Mouse (Mus musculus) embryo, embryonic 10.5 days (tissue): Measurements from ENCODE around the gene Rps16.

Experiments
- DNase-seq: peaks from one replicate; pipeline ENCODE4 v3.0.0-alpha.2; 2015; ENCODE audit warnings: low spot score

Gene Rps16

DNA sequence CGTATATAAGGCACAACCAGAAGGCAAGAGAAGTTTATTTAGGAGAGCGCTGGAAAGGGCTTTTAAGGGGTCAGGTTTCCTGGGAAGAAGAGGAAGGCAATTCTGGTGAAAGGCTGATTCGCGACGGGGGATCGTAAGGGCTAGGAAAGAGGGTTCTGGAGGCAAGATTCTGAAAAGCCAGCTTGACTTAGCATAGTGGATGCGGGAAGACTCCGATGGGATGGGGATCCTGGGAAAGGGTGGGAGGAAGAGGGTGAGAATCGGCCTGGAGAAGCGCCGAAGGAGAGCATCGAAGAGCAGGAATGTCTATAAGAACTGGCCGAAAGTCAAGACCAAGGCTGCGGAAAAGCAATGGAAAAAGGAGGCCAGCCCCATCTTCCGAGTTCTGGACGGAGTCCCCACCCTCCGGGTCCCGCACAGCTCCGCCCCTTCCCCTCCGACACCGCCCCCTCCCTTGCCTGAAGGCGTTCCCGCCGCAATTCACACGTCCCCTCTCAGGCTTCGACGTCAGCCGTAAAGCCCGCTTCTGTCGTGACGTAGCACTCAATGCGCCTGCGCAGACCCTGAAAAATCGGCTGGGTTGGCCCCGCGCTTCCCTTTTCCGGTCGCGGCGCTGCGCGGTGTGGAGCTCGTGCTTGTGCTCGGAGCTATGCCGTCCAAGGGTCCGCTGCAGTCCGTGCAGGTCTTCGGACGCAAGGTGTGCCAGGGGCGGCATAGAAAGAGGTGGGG lies at the start of gene Rps16:
Gene Rps16, plus strand, starts transcription at position 498 of the 729 bp plus-strand sequence.
- DNase-seq: peak; percentile 99

DNA sequence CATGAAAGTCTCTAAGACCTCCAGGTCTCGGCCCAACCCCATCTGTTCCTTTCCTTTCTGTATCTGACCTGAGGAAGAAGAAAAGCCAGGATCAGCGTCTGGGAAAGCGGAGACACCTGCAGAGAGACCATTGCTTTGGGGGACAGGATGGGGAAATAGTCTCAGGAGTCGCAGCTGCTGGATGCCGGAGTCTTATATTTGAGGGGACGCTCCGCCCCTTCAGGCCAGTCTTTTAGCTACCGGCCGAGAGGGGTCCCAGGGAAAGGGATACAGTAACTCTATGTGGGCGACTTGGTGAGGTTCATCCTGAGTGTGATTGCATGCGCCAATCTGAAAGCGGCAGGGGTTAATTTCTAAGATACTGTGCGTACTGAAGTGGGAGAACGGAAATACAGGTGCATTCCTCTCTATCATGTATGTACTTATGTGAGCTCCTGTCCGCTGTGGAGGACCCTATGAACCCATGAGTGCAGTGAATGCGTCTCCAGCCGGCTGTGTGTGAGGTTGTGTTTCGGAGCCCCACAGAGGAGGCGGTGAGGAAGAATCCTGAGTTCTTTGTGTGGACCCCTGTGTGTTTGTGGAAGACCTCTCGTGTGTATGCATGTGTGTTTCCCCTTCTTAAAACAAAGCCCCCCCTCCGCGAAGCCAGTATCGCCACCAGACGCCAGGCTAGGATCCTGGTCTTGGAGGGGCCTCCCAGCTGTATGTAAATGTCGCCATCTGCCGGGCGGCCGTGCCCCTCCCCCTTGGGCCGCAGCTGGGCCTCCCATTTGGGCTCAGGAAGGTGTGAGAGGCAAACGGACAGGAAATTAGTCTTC lies 48.6 kb upstream of the Rps16 start, which contains the start of gene Dll3:
Gene Dll3, minus strand, starts transcription at position 623 of the 818 bp plus-strand sequence.
- DNase-seq: peak; percentile 84

DNA sequence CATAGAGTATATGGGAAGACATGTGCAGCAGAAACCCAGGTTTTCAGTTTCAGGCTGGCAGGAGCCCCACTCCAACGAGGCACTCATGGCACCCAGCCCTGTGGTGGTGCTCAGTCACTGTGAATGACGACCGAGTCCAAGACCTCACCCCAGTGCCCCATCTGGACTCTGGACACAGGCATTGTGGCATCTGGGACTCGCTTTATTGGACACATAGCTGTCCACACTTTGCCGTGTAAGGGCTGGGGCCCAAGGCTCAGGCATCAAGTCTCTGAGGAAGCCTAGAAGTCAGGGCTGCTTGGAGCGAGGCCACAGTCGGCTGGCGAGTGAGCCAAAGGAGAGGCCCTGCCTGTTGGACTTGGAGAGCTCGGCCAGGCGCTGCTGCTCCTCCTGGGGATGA lies 44.8 kb upstream of the Rps16 start:
- no peak for DNase-seq

DNA sequence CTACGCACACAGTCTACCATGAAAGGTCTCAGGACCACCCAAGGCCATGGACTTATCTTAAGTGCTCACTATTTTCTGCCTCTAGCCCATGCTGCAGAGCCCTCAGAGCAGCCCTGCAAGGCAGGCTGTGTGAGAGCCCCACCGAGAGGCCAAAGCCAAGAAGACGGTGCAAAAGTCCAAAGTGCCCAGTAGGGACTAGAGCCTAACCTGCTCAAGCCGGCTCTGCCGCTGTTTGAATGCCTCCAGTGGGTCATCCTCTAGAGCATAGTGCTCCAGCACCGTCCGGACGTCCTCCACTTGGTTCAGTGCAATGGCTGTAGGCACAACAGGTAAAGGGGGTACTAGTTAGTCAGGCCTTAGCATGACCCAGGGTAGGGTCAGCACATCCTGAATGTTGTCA lies 44.2 kb upstream of the Rps16 start:
- DNase-seq: no peak

DNA sequence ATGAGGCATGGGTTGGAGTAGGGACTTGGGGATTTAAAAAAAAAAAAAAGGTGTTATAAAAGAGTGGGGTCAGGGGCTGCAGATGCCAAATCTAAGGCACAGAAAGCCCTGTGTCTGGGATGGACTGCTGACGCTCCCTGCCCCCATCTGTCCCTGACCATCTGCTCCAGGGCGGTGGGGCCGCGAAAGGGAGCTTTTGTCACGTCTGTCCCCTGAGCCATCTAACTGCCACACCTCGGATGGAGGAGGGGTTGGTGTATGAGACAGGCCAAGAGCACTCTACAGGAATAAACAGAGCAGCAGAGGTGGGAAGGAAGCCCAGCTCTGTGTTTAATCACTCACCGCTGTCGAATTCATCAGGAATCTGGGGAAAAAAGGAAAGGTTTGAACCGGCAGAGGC lies 40.7 kb upstream of the Rps16 start:
- DNase-seq: peak; percentile 45

DNA sequence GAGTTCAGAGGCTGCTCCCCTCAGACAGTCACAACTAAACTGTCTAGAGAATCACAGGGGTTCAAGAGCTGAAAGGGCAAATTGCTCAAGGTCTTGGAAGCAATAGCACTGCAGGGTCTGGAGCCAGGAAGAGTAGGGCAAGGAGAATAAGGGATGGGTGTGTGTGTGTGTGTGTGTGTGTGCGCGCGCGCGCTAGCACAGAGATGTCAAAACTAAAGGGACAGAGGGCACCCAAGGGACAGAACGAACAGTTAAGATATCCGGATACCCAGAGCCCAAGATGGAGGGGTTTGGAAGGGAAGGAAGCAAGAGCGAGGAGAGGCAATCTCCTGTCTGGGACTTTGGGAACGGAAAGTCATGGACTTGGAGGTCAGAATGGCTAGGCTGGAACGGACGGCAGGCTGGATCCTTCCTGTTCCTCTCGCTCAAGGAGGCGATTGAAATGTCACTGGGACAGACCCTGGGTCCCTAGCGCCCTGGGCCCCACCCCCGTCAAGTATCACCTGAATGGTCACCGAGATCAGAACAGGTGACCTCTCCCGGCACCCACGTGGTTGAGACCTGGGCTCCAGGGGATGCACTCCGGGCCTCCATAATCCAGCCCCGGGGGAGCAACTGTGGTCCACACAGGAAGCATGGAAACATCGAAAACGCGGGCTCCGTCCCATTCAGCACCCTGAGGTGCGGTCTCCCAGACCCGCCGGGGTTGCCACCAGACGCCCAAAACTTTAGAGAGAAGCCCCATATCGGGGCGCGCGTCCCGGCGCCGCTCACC lies 39.1 kb upstream of the Rps16 start:
- DNase-seq: no peak

DNA sequence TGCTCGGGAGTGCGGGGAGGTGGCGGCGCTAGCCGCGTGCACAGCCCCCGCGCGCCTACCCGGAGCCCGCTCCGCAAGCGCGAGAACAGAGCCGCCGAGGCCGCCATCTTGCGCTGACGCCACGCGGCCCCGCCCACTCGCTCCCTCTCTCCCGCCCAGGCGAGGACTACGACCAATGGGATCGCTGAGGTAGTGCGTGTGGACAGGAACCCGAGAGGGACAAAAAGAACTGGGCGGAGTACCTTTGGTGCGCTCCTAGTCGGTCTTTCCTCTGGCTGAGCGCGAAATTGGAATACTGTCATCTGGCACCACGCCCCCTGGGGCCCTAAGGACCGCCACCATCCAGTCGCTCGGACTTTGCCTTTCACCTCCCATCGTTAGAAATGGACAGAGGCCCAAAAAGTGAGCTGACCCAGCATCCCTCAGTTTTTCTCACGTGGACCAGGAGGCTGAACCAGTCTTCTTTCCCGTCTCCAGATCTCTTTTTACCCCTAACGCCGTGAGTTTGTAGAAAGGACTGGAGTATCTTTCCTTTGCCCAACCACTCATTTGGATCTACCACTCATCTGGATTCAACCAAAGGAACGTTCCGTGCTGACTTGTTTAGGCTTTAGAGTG lies 38.4 kb upstream of the Rps16 start, which contains the start of gene Timm50:
Gene Timm50, minus strand, starts transcription at position 147 of the 618 bp plus-strand sequence.
- DNase-seq: peak; percentile 98

DNA sequence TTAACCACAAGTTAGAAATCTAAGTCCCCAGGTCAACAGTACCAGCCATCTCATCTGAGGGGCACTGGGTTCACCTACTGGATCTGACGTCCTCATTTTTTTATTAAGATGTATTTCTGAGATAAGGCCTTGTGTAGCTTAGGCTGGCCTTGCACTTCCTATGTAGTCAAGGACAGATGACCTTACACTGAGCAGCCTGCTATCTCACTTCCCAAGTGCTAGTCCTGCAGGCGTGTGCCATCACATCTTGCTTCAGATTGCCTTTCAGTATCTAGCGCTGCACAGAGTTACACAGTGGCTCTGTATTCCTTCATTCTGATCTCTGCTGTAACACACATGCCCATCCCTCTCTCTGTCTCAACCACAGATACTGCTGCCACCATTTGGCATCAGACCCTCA lies 32.4 kb upstream of the Rps16 start:
- no peak for DNase-seq

DNA sequence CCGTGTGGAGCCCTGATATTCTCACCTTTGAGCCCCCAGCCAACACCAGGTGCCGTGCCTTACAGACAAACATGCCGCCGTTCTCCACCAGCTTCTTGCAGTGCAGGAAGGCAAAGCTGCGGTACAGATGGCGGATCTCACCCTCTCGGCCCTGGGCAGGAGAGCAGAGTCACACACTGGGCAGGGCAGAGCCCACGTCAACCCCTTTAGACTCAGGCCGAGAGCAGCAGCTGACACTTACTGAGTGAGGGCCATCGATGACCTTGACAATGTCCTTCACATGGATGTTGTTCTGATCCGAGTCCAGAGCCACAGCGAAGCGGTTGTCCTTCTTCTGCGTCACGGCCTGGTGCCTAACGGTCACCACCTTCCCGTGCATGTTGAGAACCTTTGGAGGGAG lies 31.7 kb upstream of the Rps16 start:
- no peak for DNase-seq

DNA sequence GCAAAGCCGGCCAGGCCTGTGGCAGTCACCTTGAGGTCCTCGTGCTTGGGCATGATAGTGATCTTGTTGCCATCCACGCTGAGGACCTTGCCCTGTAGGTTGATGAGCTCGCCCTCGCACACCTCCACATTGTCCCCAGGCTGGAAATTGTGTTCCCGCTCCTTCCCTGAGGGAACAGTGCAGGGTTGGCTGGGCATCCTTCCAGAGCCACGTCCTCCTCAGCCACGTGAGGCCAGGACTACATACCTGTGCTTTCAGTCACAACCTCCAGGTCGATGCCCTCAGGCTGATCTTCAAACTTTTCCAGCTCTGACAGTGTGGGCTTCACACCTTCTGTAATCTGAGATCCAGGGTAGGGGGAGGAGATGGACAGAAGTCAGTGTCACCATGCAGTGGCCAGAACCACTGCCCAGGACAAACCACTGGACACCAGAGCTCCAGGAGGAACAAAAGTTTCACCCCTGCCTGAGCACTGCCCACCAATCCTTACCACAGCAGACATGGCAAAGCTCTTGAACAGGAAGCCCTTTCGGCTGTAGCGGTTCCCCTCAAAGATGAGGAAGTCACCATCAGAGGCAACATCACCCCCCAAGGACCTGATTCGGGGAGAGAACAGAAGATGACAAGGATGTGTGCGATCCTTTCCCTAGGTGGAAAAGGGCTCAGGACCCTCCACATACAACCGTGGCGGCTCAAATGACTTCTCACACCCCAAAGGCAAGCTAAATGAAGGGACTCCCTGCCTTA lies 28.3 kb upstream of the Rps16 start:
- no peak for DNase-seq

DNA sequence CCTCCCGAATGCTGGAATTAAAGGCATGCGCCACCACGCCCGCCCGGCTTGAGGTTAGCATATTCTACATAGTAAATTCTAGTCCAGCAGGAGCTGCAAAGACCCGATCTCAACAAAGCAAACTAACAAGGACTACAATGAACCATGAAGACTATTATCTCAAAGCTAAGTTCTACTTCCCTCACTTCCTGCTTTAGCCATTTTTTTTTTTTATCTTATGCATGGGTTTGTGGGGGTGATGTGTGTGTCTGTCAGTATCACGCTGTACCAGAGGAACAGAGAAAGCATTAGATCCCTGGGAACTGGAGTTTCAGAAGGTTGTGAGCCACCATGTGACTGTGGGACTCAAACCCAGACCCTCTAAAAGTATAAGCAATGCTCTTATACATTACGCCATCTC lies 25.2 kb upstream of the Rps16 start:
- DNase-seq: no peak

DNA sequence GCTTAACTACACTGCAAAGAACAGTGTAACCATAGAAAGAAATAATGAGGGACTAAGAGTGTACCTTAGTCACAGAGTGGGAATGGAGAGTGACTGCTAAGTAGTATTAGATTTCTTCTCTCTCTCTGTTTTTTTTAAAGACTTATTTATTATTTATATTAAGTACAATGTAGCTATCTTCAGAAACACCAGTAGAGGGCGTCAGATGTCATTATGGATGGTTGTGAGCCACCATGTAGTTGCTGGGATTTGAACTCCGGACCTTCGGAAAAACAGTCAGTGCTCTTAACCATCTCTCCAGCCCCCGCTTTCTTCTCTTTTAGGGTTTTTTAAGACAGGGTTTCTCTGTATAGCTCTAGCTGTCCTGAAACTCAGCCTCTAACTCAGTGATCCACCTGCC lies 24.0 kb upstream of the Rps16 start:
- DNase-seq: no peak

DNA sequence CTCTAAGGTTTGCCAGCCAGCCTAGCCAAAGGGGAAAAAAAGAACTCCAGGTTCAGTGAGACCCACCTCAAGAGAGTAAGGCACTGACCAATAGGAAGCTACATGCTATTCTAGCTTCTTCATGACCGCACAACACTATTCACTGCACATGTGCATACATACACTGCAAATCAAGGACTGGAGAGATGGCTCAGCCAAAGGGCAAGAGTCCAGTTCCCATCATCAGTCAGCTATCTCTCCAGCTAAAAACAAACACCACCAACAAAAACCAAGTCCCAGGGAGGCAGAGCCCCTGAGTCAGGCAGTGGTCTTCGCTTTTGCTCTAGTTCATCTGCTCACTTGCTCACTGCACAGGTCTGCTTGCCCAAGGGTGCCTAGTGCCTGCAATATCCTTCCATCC lies 22.2 kb upstream of the Rps16 start:
- DNase-seq: no peak

DNA sequence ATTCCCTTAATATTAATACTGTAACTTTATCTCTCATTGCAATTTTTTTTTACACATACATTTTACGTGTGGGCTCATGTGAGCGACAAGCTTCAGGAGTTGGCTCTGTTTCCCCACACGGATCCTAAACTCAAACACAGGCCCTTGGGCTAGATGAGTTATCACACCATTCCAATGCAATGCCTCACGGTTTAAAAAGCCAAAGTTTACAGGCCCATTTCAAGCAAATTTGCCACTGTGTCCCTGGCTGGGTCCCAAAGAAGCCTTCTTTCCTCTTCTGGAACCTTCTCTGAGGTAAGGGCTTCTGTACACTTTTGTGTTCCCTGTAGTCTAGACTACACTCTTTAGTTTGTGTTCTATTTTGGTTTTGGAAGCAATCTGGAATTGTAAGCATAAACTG lies 15.9 kb upstream of the Rps16 start:
- no peak for DNase-seq

DNA sequence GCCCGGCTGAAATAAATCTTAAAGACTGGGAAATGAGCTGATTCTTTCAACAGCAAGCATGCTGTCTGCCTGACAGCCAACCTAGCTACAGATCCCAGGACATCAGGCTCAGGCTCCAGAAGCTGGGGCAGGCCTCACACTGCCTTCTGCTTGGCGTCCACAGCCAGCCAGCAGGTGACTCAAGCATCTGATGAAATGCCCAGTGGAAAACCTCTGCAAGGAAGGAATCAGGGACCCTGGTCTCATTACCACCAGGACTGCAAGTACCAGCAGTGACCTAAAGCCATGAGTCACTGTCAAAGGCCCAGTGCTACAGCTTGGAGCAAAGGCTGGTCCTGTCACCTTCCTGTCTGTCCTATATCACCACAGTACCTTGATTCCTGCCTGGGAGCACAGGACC lies 15.0 kb upstream of the Rps16 start:
- DNase-seq: no peak

DNA sequence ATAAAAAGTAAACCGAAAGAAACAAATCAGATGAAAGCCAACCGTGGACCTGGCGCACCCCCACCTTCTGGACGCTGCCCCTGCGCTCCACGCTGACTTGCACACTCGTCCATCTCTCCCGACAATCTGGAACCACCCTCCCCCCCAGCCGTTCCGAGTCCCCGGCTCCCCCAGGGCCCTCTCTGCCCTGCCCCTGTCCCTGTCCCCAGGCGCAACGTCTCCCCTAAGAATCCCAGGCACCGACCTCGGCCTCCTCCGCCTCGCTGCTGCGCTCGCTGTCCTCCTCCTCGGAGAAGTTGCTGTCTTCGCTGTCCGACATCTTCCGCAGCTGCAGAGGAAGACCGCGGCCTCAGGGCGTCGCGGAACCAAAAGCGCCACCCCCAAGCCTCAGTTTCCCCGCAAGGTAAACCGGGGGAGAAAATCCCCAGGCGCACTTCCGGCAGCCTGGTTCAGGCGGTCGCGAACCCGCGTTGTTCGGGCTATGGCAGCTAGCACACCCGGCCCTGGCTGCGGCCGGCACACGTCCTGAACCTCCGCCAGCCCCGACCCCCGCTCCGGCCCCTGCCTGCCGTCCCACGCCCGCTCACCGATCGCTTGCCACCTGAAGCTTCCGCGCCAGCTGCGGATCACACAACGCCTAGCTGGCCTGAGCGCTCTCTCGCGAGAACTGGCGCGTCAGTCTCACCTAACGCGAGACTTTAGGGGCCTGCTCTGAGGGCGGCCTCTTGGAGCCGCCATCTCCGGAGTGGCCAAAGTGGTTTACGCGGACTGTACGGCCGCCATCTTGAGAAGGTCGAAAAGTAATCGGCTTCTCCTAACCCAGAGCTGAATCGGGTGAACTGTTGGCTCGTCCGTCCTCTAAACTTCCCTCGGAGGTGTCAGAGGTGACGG lies 12.1 kb upstream of the Rps16 start, which contains the start of gene Supt5:
Gene Supt5, minus strand, starts transcription at position 639 of the 891 bp plus-strand sequence.
- peak; percentile 100 for DNase-seq

DNA sequence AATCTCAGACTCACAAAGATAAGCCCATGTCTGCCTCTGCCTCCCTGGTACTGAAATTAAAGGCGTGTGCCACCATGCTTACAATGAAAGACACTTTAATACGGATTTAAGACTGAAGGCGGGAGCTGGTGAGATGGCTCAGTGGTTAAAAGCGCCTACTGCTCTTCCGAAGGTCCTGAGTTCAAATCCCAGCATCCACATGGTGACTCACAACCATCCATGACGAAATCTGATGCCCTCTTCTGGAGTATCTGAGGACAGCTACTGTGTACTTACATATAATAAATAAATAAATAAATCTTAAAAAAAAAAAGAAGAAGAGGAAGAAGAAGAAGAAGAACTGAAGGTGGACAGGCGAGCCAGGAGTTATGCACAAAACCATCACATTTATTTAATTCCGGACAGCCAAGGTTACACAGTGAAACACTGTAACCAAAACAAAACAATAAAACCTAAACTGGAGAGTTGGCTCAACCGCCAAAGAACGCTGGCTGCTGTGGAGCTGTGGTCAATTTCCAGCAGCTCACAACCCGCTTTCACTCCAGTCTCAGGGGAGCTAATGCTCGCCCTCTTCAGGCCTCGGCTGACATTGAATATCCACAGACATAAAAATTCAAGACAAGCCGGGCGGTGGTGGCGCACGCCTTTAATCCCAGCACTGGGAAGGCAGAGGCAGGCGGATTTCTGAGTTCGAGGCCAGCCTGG lies 11.1 kb upstream of the Rps16 start:
- peak; percentile 65 for DNase-seq

DNA sequence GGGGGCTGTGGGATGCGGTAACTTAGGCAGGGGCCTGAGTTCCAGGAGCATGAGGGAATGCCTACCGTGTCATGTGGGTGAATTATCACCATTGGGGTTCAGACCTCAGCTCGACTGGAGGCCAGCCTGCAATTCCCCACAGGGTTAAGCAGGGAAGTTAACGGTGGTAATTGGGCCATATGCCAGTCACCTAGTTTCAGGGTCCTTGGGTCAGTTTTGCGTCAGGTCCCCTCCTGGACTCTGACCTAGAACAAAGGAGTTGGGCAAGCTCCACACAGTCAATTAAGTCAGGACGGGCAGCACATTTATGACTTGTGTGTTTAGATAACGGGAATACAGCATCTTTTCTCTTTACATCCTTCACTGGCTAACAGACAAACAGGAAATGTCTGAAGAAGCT lies 9.1 kb upstream of the Rps16 start:
- DNase-seq: no peak

DNA sequence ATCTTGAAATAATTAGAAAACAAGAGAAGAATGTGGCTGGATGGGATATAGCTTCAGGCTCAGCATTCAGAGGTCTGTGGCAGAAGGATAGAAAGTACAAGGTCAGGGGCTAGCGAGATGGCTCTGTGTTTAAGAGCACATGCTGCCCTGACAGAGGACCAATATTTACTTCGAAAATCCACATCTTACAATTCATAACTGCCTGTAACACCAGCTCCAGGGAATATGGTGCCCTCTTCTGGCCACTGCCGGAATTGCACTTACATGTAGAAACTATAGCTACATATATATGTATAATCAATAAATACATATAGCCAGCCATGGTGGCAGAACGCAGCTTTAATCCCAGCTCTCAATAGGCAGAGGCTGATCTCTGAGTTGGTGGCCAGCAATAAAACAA lies 5.8 kb upstream of the Rps16 start:
- DNase-seq: peak; percentile 87

DNA sequence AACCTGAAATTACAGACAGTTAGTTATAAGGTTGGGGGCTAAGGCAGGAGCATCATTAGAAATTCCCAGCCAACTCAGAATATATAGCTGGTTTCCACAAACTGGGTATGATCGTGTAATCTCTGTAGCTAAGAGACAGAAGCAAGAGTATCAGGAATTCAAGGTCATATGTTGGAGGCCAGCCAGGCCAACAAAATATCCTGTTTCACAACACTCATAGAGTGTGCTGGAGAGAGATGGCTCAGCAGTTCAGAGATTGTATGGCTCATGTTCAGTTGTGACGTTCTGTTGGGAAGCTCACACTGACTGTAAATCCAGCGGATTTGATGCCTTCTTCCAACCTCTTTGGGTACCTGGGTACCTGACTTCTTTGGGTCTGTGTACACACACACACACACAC lies 2.7 kb upstream of the Rps16 start:
- no peak for DNase-seq
